Mouse (Mus musculus): Measurements from ENCODE around the gene Rprd1b. TPM values are rescaled to one million over a fixed set of nuclear protein-coding genes. Genes with fewer than 3 reads are reported as not detected.

Rprd1b gene
- polyA plus RNA-seq, 1 experiment from 2014 or later: 45.6 TPM

- Histone ChIP-seq H3K4me1 (peaks cover 28% of the 10 kb centered on the region), H3K27ac (peak overlapping the region; percentile 91), H3K27me3 (no peaks in the 10 kb centered on the region), H3K36me3 (no peaks in the 10 kb centered on the region), H3K9me3 (no peaks in the 10 kb centered on the region), H3K9ac (peak overlapping the region; percentile 40), H3K4me3 (peak overlapping the region; percentile 41), H3K4me2 (peak overlapping the region; percentile 72)
- peak; percentile 52 for ATAC-seq (ENCODE audit: borderline replicate concordance, extremely low read depth, low FRiP score, low TSS enrichment)
- WGBS: 0% methylated on average over 22 of the region's 22 CpGs
Measured at GRCm38 (mm10) chr2:158153728-158154343, 125.5 kb downstream of the Rprd1b start.

GRCm38 (mm10) chr2:158154641-158155040 lies 126.3 kb downstream of the Rprd1b start:
- WGBS: 57% methylated on average over 8 of the region's 8 CpGs
- no peak for ATAC-seq (ENCODE audit: borderline replicate concordance, extremely low read depth, low FRiP score, low TSS enrichment)
- H3K36me3 ChIP-seq: no peaks in the 10 kb centered on the region

GRCm38 (mm10) chr2:158155101-158155500 lies 126.8 kb downstream of the Rprd1b start:
- no peak for ATAC-seq (ENCODE audit: borderline replicate concordance, extremely low read depth, low FRiP score, low TSS enrichment)
- Histone ChIP-seq H3K9ac (no peak overlapping the region), H3K4me2 (no peak overlapping the region), H3K36me3 (no peaks in the 10 kb centered on the region), H3K9me3 (no peaks in the 10 kb centered on the region), H3K27me3 (no peaks in the 10 kb centered on the region), H3K4me1 (peaks cover 36% of the 10 kb centered on the region), H3K4me3 (no peak overlapping the region), H3K27ac (no peak overlapping the region)
- 85% methylated on average over 7 of the region's 7 CpGs for WGBS

More at GRCm38 (mm10) chr2:158154641-158155040, 126.3 kb downstream of the Rprd1b start:
- Histone ChIP-seq H3K4me2 (no peak overlapping the region), H3K9ac (no peak overlapping the region), H3K4me1 (peaks cover 32% of the 10 kb centered on the region), H3K4me3 (no peak overlapping the region), H3K27me3 (no peaks in the 10 kb centered on the region), H3K27ac (peak overlapping the region; percentile 91), H3K9me3 (no peaks in the 10 kb centered on the region)

- Histone ChIP-seq H3K4me1 (peaks cover 39% of the 10 kb centered on the region), H3K27me3 (no peaks in the 10 kb centered on the region), H3K9me3 (no peaks in the 10 kb centered on the region), H3K4me2 (no peak overlapping the region), H3K27ac (no peak overlapping the region), H3K9ac (no peak overlapping the region), H3K4me3 (no peak overlapping the region), H3K36me3 (no peaks in the 10 kb centered on the region)
- ATAC-seq (ENCODE audit: borderline replicate concordance, extremely low read depth, low FRiP score, low TSS enrichment): no peak
- WGBS: 42% methylated on average over 2 of the region's 2 CpGs
Measured at GRCm38 (mm10) chr2:158155615-158156014, 127.3 kb downstream of the Rprd1b start.

- H3K36me3 ChIP-seq: no peaks in the 10 kb centered on the region
- no peak for ATAC-seq (ENCODE audit: borderline replicate concordance, extremely low read depth, low FRiP score, low TSS enrichment)
- H3K4me2 ChIP-seq: no peak overlapping the region
- WGBS: 82% methylated on average over 9 of the region's 9 CpGs
- H3K27ac ChIP-seq: peak overlapping the region; percentile 33; the same call in 1 of the 2 replicates
- H3K27me3 ChIP-seq: no peaks in the 10 kb centered on the region
- peaks cover 39% of the 10 kb centered on the region for H3K4me1 ChIP-seq
- no peaks in the 10 kb centered on the region for H3K9me3 ChIP-seq
- H3K4me3 ChIP-seq: no peak overlapping the region
- no peak overlapping the region for H3K9ac ChIP-seq
Measured at GRCm38 (mm10) chr2:158156487-158156886, 128.2 kb downstream of the Rprd1b start.

GRCm38 (mm10) chr2:158157654-158158053 lies 129.4 kb downstream of the Rprd1b start:
- no peak overlapping the region for H3K9ac ChIP-seq
- H3K9me3 ChIP-seq: no peaks in the 10 kb centered on the region
- H3K4me2 ChIP-seq: no peak overlapping the region
- H3K4me1 ChIP-seq: peaks cover 42% of the 10 kb centered on the region
- ATAC-seq (ENCODE audit: borderline replicate concordance, extremely low read depth, low FRiP score, low TSS enrichment): no peak
- no peak overlapping the region for H3K27ac ChIP-seq
- no peaks in the 10 kb centered on the region for H3K27me3 ChIP-seq
- H3K36me3 ChIP-seq: no peaks in the 10 kb centered on the region
- H3K4me3 ChIP-seq: no peak overlapping the region
- 64% methylated on average over 8 of the region's 8 CpGs for WGBS

GRCm38 (mm10) chr2:158159376-158160235 lies 131.3 kb downstream of the Rprd1b start:
- Histone ChIP-seq H3K36me3 (no peaks in the 10 kb centered on the region), H3K4me3 (no peak overlapping the region), H3K27me3 (no peaks in the 10 kb centered on the region), H3K27ac (peak overlapping the region; percentile 59; the same call in 1 of the 2 replicates), H3K4me2 (peak overlapping the region; percentile 42), H3K9me3 (no peaks in the 10 kb centered on the region), H3K9ac (peak overlapping the region; percentile 14; the same call in 1 of the 2 replicates), H3K4me1 (peaks cover 29% of the 10 kb centered on the region)
- 33% methylated on average over 7 of the region's 7 CpGs for WGBS
- peak; percentile 15; the same call in 1 of the 2 replicates for ATAC-seq (ENCODE audit: borderline replicate concordance, extremely low read depth, low FRiP score, low TSS enrichment)

GRCm38 (mm10) chr2:158161761-158162160 lies 133.5 kb downstream of the Rprd1b start:
- Histone ChIP-seq H3K4me1 (peaks cover 20% of the 10 kb centered on the region), H3K27ac (peak overlapping the region; percentile 48; the same call in 1 of the 2 replicates), H3K9me3 (no peaks in the 10 kb centered on the region), H3K4me3 (no peak overlapping the region), H3K4me2 (no peak overlapping the region), H3K27me3 (no peaks in the 10 kb centered on the region), H3K36me3 (no peaks in the 10 kb centered on the region), H3K9ac (no peak overlapping the region)
- ATAC-seq (ENCODE audit: borderline replicate concordance, extremely low read depth, low FRiP score, low TSS enrichment): no peak
- 51% methylated on average over 6 of the region's 6 CpGs for WGBS

GRCm38 (mm10) chr2:158163034-158163433 lies 134.7 kb downstream of the Rprd1b start:
- no peaks in the 10 kb centered on the region for H3K27me3 ChIP-seq
- no peak for ATAC-seq (ENCODE audit: borderline replicate concordance, extremely low read depth, low FRiP score, low TSS enrichment)
- H3K9ac ChIP-seq: no peak overlapping the region
- peaks cover 28% of the 10 kb centered on the region for H3K4me1 ChIP-seq
- no peaks in the 10 kb centered on the region for H3K36me3 ChIP-seq
- H3K4me2 ChIP-seq: no peak overlapping the region
- no peak overlapping the region for H3K27ac ChIP-seq
- no peaks in the 10 kb centered on the region for H3K9me3 ChIP-seq
- 58% methylated on average over 6 of the region's 6 CpGs for WGBS
- no peak overlapping the region for H3K4me3 ChIP-seq

- no peaks in the 10 kb centered on the region for H3K36me3 ChIP-seq
- no peaks in the 10 kb centered on the region for H3K9me3 ChIP-seq
- H3K4me2 ChIP-seq: no peak overlapping the region
- H3K4me1 ChIP-seq: peaks cover 40% of the 10 kb centered on the region
- H3K27ac ChIP-seq: no peak overlapping the region
- H3K4me3 ChIP-seq: no peak overlapping the region
- no peak overlapping the region for H3K9ac ChIP-seq
- no peaks in the 10 kb centered on the region for H3K27me3 ChIP-seq
- WGBS: 78% methylated on average over 4 of the region's 4 CpGs
- ATAC-seq (ENCODE audit: borderline replicate concordance, extremely low read depth, low FRiP score, low TSS enrichment): no peak
Measured at GRCm38 (mm10) chr2:158165776-158166175, 137.5 kb downstream of the Rprd1b start.

- no peak for ATAC-seq (ENCODE audit: borderline replicate concordance, extremely low read depth, low FRiP score, low TSS enrichment)
- Histone ChIP-seq H3K4me3 (no peak overlapping the region), H3K36me3 (no peaks in the 10 kb centered on the region), H3K4me2 (no peak overlapping the region), H3K9ac (no peak overlapping the region), H3K9me3 (no peaks in the 10 kb centered on the region), H3K27ac (no peak overlapping the region), H3K27me3 (no peaks in the 10 kb centered on the region), H3K4me1 (peaks cover 40% of the 10 kb centered on the region)
- WGBS: 75% methylated on average over 7 of the region's 7 CpGs
Measured at GRCm38 (mm10) chr2:158166628-158167027, 138.3 kb downstream of the Rprd1b start.

Measured in lung, embryonic 15.5 days (tissue).